Mouse (Mus musculus) kidney, adult 9 months (tissue): ENCODE data around the gene Zfp646.
"Not testable (repeated sequence)": the region's sequence is repeated elsewhere in the genome, so short reads cannot be mapped to it uniquely, and the experiment has no call there.

Experiments
- DNase-seq: peaks from one replicate; pipeline ENCODE4 v3.0.0; 2022

Gene Zfp646

DNA sequence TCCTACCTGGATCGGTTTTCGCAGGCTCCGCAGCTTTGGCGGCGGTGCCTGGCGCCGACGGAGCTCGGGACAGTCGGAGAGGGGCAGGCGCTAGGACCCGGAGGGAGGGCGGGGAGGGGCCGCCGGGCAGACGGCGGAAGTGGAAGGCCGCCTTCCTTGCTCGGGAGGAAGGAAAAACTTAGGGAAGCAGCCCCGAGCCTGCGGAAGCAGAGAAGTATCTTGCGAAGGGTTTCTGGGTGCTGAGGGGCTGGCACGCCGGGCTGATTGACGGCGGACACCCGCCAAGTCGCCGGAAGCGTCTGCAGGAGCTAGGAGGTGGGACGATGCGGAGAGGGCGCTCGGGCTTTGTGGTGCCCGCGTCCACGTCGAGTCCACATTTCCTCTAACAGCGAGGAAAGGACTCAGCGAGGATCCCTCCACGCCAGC, at the start of gene Zfp646:
Zfp646 (plus strand) TSS at position 181 of the 426 bp plus-strand sequence.
- DNase-seq, result peak; percentile 74

DNA sequence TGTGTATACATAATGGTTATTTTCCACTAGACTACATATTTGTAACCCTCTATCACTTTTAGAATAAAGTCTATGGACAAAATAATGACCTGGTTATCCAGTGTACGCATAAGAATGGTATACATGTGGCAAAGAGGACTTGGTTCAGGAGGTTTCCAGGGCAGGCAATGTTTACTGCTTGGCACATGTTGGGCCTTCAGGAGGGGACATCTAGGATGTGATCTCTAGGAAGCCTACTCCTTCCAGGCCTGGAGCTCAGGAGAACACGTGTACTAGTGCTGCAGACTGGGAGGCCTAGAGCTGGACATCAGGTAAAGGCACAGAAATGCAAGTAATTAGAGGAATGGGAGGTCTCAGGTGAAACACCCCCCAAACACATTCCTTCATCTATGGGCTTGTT, 40.5 kb upstream of the Zfp646 start:
- no peak for DNase-seq

DNA sequence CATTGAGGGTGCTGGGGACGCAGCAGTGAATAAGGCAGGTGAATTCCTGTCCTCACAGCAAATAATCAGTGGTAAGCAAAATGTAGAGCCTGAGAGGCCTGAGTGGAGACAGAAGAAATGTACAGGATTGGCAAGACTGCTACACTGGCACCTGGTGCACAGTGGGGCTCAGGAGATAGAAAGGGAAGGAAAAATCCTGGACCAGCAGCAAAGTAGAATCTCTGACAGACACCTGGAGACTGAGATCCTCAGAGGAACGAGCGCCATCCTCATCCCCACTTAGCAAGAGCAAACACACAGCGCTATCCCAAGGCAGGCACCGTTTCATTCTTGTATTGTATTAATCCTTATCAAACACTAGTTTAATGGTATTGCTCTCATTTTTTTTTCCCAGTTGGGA, 38.5 kb upstream of the Zfp646 start:
- DNase-seq, result no peak

DNA sequence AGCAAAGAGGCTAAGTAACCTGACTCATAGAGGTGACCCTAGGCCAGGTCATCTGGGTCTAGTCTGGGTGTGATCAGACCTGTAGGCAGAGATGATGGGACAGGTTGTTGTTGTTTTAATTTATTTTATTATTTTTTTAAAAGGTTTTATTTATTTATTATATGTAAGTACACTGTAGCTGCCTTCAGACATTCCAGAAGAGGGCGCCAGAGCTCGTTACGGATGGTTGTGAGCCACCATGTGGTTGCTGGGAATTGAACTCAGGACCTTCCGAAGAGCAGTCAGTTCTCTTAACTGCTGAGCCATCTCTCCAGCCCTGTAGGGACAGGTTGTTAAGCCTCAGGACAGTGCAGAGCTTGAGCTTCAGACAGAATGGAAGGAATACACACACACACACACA, 38.1 kb upstream of the Zfp646 start:
- DNase-seq, result not testable (repeated sequence)

DNA sequence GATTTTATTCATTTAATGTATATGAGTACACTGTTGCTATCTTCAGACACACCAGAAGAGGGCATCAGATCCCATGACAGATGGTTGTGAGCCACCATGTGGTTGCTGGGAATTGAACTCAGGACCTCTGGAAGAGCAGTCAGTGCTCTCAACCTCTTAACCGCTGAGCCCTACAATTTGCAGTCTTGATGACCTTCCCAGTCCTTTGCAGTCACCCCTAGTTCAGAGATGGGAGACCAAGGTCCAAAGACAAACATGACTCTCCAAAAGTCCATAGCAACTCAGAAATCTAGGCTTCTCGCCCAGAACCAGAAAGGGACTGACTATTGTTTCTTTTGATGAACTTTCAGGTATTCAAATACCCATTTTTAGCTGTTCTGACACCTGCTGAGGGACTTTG, 36.0 kb upstream of the Zfp646 start:
- not testable (repeated sequence) for DNase-seq

DNA sequence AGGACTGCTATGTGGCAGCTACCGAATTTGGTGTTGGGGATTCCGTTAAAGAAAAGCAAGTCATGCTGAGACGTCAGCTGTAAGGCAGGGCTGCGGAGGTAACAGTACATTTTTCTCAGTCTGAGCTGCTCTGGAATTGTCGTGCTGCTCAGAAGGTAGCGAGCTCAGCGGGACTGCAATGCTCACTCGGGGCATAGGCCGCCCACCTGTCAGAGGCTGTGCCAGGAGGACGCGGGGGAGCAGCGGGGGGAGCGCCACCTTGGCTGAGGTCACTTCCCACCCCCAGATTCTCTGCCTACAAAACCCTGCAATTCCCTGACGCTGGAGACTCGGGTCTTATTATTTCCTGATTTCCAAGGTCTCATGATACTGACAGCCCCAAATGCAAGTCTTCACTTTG, 35.1 kb upstream of the Zfp646 start:
- DNase-seq, result no peak

DNA sequence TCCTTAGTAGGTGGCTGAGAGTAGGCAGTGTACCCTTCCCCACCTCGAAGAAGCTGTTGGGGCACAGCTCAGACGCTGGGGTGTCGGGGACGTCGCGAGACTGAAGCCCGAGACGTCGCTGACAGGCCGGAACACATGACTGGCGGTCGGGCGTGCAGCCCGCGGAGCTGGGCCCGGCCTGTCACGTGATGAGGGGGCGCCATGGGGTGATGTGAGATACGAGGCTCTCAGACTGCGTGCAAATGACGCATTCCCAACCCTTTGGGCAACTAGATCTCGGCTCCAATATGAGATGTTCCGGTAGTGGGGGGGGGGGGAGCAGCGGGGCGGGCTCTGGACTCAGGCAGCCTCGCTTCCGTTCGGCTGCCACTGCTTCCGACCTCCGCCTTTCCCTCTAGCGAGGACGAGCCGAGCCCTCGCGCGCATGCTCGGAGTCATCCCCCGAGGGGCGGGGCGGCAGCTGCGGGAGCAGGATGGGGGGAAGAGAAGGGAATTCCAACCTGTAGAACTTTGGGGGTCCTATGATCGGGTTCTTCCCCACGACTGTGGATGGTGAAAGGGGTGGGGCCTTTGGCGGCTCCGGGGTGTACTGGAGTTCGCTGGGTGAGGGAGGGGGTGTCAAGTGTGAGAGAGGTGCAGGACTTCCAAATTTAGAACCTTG, 34.6 kb upstream of the Zfp646 start:
- peak; percentile 94 for DNase-seq

DNA sequence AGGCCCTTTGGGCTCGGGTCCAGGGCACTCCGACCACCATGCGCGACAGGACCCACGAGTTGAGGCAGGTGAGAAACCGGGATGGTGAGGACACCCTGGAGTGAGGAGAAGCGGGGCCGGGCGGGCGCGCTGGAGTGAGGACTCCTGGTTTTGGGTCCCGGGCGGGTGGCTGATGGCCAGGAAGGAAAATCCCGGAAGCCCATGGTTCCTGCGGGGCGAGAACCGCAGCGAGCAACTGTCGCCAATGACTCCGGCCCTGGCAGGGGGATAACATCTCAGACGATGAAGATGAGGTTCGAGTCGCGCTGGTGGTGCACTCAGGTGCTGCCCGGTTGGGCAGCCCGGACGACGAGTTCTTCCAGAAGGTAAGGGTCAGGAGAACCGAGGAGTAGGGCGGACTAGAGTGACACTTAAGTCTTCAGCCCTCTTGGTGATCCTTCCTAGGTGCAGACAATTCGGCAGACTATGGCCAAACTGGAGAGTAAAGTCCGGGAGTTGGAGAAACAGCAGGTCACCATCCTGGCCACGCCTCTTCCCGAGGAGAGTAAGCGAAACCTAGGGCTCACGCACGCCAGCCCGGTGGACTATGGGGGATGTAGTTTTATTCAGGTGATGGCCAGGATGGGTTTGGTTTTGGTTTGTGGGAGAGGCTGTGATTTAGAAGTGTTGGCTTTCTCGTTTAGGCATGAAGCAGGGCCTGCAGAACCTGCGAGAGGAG, 33.9 kb upstream of the Zfp646 start:
- DNase-seq, result peak; percentile 92

DNA sequence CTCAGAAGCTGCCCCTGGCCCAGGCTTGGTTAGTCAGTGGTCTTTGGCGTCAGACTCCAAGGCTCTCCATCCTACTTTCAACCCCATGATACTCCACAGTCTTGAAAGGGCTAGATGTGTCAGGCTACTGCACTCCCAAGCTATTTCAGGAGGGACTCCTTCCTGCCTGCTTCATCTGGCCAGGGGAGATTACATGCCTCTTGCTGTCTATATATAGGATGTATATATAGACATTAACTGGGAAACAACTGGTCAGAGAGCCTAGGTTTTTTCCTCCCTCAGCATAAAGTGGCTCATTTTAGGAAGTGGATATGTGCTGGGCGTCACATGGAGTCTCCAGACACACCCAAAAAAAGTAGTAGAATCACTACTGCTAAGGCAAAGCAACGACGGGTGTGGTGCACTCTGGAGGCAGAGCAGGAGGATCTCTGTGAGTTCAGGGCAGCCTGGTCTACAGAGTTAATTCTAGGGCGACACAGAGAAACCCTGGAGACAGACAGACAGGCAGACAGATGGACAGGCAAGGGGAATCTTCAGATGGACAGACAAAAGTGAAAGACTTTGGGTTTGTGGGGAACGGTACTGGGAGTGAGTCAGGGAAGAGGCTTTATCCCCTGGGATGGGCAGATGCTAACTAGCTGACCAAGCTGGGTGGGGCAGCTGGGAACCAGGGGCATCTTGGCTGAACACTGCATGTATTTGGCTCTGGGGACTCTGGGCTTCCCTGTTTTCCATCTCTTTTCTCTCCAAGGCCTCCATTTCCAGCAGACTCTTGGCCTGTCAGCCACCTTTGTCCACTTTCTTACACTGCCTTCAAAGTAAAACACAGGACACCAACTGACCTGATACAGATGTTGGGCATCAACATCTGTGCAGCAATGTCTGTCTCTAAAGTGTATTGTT, 25.8 kb upstream of the Zfp646 start:
- DNase-seq, result no peak

DNA sequence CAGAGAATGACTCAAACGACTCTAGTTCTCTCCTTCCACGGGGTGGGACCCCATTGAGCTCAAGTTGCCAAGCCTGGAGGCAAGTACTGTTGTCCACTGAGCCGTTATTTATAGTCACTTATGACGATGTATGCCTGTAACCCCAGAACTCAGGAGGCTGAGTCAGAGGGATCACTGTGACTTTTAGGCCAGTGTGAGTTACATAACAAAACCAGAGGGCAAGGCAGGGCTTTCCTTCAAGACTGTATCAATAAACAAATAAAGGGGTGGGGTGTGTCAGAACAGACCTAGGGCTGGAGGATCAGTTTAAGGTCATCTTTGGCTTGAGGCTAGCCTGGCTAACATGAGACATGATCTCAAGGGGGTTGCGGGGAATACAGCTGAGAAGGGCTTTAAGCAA, 25.1 kb upstream of the Zfp646 start:
- DNase-seq, result no peak

DNA sequence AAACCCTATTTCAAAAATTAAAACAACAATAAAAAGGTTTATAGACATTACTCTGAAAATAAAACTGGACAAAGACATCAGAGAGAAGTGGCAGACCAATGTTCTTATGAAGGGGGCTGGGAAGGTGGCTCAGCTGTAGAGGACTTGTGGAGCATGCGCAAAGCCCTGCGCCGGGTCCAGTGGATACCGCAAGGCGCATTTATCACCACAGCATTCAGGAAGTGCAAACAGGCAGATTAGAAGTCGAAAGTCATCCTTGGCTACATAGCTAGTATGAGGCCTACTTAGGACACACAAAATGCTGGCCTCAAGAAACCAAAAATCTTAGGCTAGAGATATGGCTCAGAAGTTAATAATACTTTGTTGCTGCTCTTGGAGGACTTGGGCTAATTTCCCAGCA, 17.8 kb upstream of the Zfp646 start:
- DNase-seq, result no peak

DNA sequence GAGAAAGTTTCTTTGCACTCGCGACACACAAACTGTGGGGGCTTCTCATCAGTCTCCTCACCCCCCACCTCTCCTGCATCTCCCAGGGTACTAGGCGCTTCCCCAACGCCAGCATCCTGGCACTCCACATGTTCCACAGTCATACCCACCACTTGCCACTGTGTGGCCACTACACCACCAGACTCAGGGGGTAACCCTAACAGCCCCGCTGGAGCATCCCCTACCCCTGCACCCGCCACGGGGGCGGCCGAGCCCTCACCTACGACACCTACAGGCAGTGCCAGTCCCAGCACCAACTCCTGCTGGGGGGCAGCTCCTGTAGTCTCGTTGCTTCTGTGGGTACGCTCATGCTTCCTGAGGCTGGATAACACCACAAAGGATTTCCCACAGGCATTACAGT, 9.6 kb upstream of the Zfp646 start:
- no peak for DNase-seq

DNA sequence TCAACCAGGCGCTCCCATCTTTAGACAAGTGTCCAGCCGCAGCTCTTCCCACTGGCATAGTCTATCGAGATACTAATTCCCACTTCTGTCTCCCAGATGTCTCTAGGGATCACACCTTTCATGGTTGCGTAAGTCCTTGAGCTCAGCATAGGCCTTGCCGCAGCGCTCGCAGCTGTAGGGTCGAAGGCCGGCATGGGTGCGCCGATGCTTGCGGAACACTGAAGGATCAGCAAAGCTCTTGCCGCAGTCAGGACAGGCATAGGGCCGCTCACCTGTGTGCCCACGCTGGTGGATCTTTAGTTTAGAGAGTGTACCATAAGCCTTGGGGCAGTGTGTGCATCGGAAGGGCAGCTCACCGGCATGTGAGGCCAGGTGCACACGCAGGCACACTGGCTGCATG, 8.4 kb upstream of the Zfp646 start:
- DNase-seq, result no peak

DNA sequence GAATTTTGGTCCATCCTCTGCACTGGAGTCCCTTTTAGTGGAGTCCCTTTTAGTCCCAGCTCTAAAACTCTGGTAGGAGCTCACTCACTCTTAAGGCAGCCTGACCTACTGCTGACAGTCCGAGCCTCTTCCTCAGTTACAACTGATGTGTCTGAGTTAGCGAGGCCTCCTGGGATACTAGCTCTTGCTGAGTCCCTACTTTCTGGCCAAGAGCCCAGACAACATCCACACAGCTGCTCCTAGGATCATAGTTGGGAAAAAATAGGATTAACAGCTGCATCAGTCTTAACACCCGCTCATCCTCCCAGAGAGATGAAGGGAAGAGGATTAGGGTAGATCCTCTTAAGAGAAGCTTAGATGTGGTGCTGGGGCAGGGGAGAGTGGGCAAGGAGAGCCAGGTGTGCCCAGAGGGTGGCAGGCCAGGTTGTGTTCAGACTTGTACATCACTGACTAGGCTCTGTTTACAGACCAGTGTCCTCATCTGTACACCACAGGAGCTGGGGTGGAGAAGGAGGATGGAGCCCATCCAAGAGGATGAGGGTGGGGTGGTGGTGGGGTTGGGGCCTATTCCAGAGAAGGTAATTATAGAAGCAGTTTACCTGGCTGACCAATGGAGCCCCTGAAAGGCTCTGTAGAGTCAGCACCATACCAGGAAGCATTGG, 6.7 kb upstream of the Zfp646 start:
- DNase-seq, result no peak

DNA sequence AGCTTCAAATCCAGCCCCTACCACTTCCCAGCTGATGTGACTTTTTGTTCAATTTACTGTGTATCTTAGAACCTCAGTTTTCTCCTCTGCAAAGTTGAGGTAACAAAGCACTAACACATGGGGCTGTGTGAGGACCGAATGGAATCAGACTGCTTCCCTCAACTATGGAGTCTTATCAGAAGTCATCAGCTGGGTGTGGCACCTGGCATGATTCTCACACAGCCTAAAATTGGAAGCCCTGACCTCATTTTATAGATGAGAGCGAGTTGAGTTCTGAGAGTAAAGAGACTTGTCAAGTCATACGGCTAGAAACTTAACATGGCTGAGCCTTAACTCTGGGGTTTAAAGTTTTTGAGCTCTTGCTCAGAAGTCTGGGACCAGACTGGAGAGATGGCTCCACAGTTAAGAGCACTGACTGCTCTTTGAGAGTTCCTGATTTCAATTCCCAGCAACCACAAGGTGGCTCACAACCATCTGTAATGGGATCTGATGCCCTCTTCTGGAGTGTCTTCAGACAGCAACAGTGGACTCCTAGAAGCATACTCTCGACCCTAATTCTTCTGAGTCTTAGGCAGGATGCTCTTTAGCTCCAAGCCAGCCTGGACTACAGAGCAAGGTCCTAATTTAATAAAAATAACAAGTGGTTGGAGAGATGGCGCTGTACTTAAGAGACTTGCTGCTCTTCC, 5.7 kb upstream of the Zfp646 start:
- no peak for DNase-seq

DNA sequence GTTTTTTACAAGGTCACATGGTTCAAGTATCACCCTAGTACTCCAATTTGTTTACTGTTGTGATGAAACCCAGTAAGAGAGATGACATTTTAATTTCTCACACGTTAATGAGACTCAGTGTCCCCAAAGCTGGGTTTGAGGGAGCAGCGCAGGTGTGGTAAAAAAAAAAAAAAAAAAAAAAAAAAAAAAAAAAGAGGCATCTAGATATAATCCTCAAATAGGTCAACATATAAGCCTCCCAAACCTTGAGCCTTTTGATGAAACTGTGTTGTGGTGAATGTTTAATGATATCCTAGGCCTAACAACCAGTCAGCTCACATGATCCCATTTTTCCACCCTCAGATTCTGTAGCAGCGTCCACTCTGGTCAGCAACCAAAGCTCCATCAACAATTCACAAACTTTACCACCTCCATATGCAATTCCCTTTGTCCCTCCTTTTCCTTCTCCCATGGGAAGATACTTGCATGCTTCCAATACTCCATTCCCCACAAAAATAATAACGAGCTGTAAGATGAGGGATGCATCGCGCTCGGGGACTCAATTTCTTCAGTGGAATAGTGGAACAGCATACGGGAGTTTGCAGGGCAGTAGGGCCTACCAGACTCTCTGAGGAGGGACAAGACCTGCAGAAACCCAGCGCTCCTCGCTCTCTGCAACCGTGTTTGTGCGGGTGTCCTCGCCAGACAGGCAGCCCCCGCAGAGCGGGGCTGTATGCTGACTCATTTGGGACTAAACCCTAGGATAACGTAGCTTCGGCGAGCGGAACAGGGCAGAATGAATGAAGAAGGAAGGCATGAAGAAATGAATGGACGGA, 1.0 kb upstream of the Zfp646 start:
- DNase-seq, result no peak

DNA sequence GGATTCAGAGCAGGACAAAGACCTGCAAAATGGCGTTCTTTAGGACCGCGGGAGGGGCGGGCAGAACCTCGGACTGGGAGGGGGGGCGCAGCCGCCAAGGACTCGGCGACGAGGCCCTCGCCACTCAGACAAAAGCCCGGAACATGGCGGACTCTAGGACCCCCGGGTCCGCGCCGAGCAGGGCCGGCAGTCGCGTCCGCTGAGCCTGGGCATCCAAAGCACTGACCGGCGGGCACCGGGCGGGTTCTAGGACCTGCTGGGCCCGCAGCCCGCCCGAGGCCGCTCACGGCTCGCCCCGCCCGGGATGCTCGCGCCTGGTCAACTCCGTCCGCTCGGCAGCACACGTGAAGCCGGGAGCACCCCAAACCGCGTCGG, 407 bp upstream of the Zfp646 start:
- peak; percentile 89 for DNase-seq

DNA sequence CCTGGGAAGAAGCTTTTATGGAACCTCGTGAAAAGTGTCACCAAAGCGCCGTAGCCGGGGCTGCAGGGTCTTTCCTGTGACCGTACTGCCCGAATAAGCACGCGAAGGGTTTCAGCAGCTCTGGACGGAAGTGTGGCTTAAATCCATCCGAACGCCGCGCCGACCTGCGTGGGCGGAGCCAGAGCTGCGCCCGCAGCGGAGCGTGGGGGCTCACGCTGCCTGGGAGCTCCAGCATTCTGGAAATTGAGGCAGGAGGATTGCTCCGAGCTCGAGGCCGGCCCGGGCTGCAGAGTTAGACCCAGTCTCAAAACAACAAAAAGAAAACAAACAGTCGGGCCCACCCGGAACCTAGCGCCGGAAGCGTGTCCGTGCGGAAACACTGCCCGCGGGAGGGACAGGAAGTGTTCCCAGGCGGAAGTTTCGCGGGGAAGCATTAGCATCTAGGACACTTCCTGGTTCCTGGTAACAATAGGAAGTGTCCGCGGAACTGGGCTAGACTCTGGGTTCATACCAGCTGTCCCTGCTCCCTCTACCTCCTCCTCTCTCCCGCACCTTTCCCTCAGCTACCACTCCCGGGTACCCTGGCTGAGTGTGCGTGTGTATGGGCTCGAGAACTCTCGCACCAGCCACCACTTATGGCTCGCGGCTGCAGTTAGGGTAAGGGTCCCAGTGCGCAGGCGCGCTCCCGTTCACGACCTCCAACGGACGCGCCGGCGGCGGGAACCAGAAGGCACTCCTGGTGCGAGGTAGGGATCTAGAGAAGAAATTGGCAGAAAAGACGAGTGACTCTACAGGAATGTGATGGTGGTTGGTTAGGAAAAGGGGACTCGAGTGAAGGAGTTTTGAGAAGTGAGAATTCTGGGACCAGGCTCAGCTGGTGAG, 687 bp downstream of the Zfp646 start, which contains the start of gene Zfp668:
Zfp668 (minus strand) TSS at position 362 of the 882 bp plus-strand sequence.
- peak; percentile 94 for DNase-seq

DNA sequence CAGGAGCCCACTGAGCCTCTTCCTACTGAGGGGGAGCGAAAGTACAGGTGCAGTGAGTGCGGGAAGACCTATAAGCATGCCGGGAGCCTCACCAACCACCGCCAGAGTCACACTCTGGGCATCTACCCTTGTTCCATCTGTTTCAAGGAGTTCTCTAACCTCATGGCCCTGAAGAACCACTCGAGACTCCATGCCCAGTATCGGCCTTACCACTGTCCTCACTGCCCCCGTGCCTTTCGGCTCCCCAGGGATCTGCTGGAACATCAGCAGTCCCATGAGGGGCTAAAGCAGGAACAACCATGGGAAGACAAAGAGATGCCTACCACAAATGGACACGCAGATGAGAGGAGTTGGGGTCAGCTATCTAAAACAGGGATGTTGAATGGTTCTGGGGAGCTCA, 3.3 kb downstream of the Zfp646 start:
- DNase-seq, result no peak

DNA sequence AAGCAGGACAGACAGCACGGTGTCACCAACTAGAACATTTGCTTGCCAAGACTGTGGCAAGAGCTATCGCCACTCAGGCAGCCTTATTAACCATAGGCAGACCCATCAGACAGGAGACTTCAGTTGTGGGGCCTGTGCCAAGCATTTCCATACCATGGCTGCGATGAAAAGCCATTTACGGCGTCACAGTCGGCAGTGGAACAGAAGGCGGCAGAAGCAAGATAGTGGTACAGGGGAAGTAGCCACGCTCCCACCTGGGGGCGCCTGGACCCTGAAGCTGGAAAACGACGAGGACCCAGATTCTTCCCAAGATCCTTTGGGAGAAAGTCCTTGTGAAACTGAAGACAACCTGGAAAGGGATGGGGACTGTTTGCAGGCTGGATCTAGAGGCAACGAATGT, 4.4 kb downstream of the Zfp646 start:
- no peak for DNase-seq

DNA sequence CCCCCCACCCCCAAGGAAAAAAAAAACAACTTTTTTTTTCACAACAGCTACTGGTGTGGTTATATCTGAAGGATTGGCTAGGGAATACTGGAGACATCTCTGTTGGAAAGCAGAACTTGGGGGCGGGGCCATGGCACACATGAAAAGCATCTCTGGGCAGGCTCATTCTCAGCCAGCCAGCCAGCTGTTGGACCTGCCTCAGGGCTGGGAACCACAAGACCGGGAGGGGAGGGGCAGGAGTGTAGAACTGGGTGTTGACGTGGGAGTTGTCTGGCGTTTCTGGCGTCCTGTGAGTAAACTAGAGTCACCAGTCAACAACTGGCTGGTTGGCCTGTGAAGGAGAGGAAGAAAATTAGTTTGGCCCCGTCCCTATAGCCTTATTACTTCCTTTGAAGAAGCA, 9.9 kb downstream of the Zfp646 start:
- no peak for DNase-seq
